Mouse (Mus musculus) brain, embryonic 14.5 days (tissue): ENCODE data around the gene Rasl11b.

Experiments used
- CTCF ChIP-seq: fragments of 200-500 bp; IDR thresholded peaks from 2 replicates; pipeline ENCODE4 v1.5.1; 2012; ENCODE audit warnings: inconsistent platforms, mild to moderate bottlenecking, moderate library complexity, borderline replicate concordance; ENCODE audit not compliant: insufficient read depth, insufficient read length; ENCODE audit errors: extremely low read depth
- POLR2A ChIP-seq: fragments of 200-500 bp; IDR thresholded peaks from 2 replicates; pipeline ENCODE4 v1.6.1; 2012; ENCODE audit warnings: mild to moderate bottlenecking, inconsistent platforms, borderline replicate concordance; ENCODE audit not compliant: poor library complexity, insufficient read depth, insufficient read length, severe bottlenecking; ENCODE audit errors: extremely low read depth

DNA sequence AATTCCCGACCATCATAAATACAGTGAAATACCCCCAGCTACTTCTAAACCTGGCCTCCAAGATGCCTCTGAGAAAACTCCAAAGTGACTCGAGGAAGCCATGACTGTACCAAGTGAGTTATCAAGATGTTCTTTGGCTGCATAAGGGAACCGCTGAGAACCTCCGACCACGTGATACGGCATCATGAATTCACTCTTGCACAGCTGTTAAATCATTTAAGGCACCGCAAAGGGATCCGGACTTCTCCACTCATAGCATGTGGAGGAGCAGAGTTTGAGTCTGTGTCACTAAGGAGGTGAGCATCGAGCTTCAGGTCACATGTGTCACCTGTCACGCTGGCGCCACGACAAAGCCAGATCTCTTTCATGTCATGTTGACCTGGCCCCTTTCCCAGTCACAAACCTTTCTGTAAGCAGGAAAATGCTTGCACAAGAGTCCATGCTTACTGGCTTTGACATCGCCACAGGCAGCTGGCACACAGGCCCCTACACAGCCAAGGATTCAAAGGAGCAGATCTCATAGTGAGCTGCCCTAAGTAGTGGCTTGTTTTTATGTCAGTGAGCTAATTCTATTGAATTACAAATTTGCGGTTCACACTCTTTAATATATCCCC is 49.4 kb downstream of the Rasl11b start:
- TF ChIP-seq CTCF: no peak
- TF ChIP-seq POLR2A: no peak
